Mouse (Mus musculus) kidney, postnatal 36 days (tissue): ENCODE measurements around the gene Sigirr.

ENCODE experiments used
- DNase-seq, 2 experiments: peaks; one replicate each; pipeline ENCODE4 v3.0.0; 2021 to 2022; ENCODE audit warnings: mixed read lengths in 2 of 2

Gene Sigirr

DNA sequence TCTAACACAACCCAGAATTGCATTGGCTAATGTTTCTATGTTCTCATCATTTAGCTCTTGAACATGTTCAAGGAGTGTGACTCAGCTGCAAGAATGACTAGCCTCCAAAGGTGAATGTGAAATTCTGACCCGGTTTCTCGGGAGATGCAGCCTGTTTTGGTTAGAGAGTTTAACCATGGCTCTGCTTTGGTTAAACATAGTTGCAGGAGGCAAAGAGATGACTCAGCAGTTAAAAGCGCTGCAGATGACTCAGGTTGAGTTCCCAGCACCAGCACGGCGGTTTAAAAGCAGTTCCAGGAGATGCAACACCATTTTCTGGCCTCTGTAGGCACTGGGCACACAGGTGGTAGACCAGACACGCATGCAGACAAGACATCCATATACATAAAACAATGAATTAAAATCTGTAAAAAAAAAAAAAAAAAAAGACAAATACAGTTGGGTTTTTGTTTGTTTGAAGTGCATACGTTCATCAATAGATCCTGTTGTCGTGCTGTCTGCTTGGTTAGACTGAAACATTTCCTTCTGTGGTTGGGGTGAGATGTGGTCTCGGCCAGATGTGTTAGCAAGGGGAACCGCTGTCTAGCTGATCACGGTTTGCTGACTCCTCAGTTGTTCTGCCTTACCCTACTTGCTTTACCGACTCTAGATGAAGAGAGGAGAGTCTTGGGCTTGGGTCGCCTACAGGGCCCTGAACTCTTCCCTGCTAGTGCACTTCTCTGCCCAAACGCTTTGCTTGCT, 41.6 kb downstream of the Sigirr start:
- no peak for DNase-seq

DNA sequence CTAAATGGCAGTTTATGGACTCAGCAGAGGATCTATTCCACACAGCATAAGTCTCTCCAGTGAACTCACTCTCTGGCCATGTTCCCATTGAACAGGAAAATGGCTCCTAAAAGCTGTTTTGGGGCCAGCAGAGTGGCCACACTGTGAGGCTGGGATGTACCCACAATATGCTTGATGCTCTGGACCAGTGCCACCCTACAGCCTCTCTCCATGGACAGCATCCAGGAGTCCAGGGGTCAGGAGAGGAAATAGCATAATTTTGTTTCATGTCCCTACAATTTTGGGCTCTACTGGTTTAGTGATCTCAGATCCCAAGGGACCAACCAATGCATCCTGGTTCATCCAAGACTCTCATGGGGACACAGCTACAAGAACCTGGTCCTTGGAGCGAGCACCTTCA, 42.8 kb downstream of the Sigirr start:
- DNase-seq = peak; percentile 39 to 66

GRCm38 (mm10) chr7:141056976-141057375, 43.4 kb downstream of the Sigirr start:
- DNase-seq = no peak

DNA sequence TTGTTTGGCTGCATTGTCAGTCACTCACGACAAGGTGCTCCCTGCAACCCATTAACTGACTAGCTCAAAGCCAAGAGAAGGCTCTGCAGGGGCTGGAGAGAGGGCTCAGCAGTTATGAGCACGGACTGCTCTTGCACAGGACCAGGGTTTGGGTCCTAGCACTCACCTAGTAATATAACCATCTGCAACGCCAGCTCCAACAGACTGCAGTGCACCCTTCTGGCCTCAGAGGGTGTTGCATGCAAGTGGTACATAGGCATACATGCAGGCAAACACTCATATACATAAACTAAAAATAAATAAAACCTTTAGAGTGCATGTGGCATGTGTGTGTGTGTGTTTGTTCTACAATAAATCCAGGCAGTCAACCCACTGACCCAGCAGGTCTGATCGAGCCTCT, 44.6 kb downstream of the Sigirr start:
- no peak for DNase-seq

DNA sequence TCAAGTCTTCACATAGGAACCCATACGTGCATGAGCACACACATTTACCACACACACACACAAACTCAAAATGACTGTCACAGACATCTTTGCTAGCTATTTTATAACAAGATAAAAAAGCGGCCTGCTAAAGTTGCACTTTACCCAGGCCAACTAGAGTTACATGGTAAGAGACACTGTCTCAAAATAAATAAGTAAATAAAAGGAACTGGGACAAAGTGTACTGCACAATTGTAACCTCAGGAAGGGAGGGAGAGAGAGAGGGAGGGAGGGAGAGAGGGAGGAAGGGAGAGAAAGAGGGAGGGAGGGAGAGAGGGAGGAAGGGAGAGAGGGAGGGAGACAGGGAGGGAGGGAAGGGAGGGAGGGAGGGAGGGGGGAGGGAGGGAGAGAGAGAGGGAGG, 48.0 kb downstream of the Sigirr start:
- DNase-seq = peak in 1 of 2 experiments; percentile 34

- DNase-seq = peak in 1 of 2 experiments; percentile 27
Observed at GRCm38 (mm10) chr7:141052016-141052415, 48.4 kb downstream of the Sigirr start.

DNA sequence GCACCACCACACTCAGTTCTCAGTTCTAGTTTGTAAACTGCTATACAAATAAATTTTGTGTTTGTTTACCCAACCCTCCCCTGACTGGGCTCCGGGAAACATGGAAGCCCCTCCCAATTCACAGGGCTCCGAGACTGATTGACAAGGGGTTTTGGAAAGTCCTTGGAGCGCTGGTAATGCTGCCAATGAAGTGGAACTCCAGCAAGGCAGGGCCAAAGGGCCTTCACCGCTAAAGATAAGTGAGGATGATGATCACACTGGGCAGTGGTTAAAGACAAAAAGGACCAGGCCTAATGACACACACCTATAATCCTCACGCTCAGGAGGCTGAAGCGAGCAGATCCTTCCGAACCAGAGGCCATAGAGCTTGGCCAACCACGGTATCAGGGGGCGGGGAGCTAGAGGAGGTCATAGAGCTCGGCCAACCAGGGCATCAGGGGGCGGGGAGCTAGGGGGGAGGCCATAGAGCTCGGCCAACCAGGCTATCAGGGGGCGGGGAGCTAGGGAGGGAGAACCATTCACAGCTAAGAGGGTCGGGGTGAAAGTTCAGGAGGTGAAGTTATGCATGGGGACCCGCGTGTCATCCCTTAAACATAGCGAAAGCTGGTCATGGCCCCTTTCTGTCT, 49.2 kb downstream of the Sigirr start:
- no peak for DNase-seq

- DNase-seq = no peak
Observed at GRCm38 (mm10) chr7:141049326-141049725, 51.0 kb downstream of the Sigirr start.

GRCm38 (mm10) chr7:141048226-141049218, 51.9 kb downstream of the Sigirr start:
- peak; percentile 93 to 97 for DNase-seq

GRCm38 (mm10) chr7:141047581-141048225, 52.7 kb downstream of the Sigirr start:
- peak; percentile 80 to 86 for DNase-seq

- DNase-seq = peak; percentile 39 to 46
Observed at GRCm38 (mm10) chr7:141046931-141047580, 53.3 kb downstream of the Sigirr start.

GRCm38 (mm10) chr7:141042539-141042938, 57.8 kb downstream of the Sigirr start:
- no peak for DNase-seq

GRCm38 (mm10) chr7:141041661-141042060, 58.7 kb downstream of the Sigirr start:
- peak; percentile 82 to 84 for DNase-seq
